Mouse (Mus musculus) forebrain, embryonic 12.5 days (tissue): ENCODE data around the gene S100pbp. TPM values are rescaled to one million over a fixed set of nuclear protein-coding genes. Genes with fewer than 3 reads are reported as not detected.

Source experiments
- polyA plus RNA-seq: library from polyadenylated mRNA; unstranded; fragments of >200 nt; fragmentation: Nextera tagmentation; extraction: Ambion mirVana; gene quantifications from 2 replicates; pipeline ENCODE4 v1.2.1, GENCODE M21; 2016

Gene S100pbp
- polyA plus RNA-seq, 1 experiment from 2014 or later: 26.2 TPM

Other genes with a start within 250 kb of the S100pbp start
- 12.0 and 15.0 TPM in 2 replicates for gene Azin2, start 227.3 kb downstream of the S100pbp start, polyA plus RNA-seq
- 162 and 173 TPM in 2 replicates for gene Ak2, start 197.8 kb downstream of the S100pbp start, polyA plus RNA-seq
- gene Rnf19b, start 131.5 kb downstream of the S100pbp start, polyA plus RNA-seq: 14.3 and 15.6 TPM in 2 replicates
- gene Tmem54, start 84.2 kb downstream of the S100pbp start, polyA plus RNA-seq: 0.54 and 1.9 TPM in 2 replicates
- gene Hpca, start 67.7 kb downstream of the S100pbp start, polyA plus RNA-seq: 6.0 and 6.4 TPM in 2 replicates
- 0.86 and 1.1 TPM in 2 replicates for gene Fndc5, start 52.7 kb downstream of the S100pbp start, polyA plus RNA-seq
- gene Yars, start within 50 bp of the S100pbp start, polyA plus RNA-seq: 103 TPM in 2 replicates
- 4.4 and 4.7 TPM in 2 replicates for gene C77080, start 71.7 kb upstream of the S100pbp start, polyA plus RNA-seq
- 0.29 and 0.40 TPM in 2 replicates for gene Sync, start 97.9 kb upstream of the S100pbp start, polyA plus RNA-seq
- 525 and 575 TPM in 2 replicates for gene Rbbp4, start 145.6 kb upstream of the S100pbp start, polyA plus RNA-seq
- gene Zbtb8os, start 146.0 kb upstream of the S100pbp start, polyA plus RNA-seq: 35.2 and 36.2 TPM in 2 replicates
- gene Zbtb8a, start 188.4 kb upstream of the S100pbp start, polyA plus RNA-seq: 10.6 and 10.9 TPM in 2 replicates